ENCODE assay signal across 19 mouse cellular contexts in genomic region chr10:13270270-13270669, GRCm38 (mm10).
DNase-seq lines count a peak whose midpoint lies in the region; ATAC-seq and TF ChIP-seq lines count a peak whose summit lies in the region.
"Had no signal": no experiment of that assay in that cellular context is flagged by ENCODE, and none has a peak within 500 bp of the region (broad histone marks: within the 10 kb centered on the region; RNA-seq: fewer than 3 reads in every experiment).

No protein-coding gene starts in this region.

- peak; percentile 25; the same call in 1 of the 2 replicates for TF ChIP-seq EP300 in lung, postnatal 0 days (IDR thresholded peaks at IDR 0.05)

- no peak for TF ChIP-seq CTCF in lung, postnatal 0 days (IDR thresholded peaks at IDR 0.05)
- TF ChIP-seq CTCF in hindbrain, postnatal 0 days (IDR thresholded peaks at IDR 0.05; ENCODE audit: low read depth), result no peak

- no peak for TF ChIP-seq POLR2A in limb, embryonic 14.5 days (IDR thresholded peaks at IDR 0.05; ENCODE audit: borderline replicate concordance, extremely low read depth, insufficient read depth, insufficient read length)

- H3K27ac ChIP-seq in limb, embryonic 12.5 days, result peak overlapping the region; percentile 77
- H3K27ac ChIP-seq in limb, embryonic 10.5 days, result no peak overlapping the region
- no peak overlapping the region for H3K27ac ChIP-seq in lung, postnatal 0 days (ENCODE audit: low read length)
- H3K27ac ChIP-seq in limb, embryonic 14.5 days (replicated peaks; ENCODE audit: low read depth, low read length), result peak overlapping the region; percentile 73; the same call in 1 of the 2 replicates
- H3K27ac ChIP-seq in hindbrain, postnatal 0 days, result no peak overlapping the region
- no peak overlapping the region for H3K27ac ChIP-seq in forebrain, embryonic 12.5 days
- H3K27ac ChIP-seq: embryonic facial prominence, embryonic 13.5 days; forebrain, embryonic 13.5 days; hindbrain, embryonic 12.5 days had no signal

- 89% methylated on average over 7 of the region's 7 CpGs for WGBS in limb, embryonic 12.5 days
- 91% methylated on average over 7 of the region's 7 CpGs for WGBS in limb, embryonic 10.5 days
- 48% methylated on average over 7 of the region's 7 CpGs for WGBS in lung, postnatal 0 days
- 89% methylated on average over 7 of the region's 7 CpGs for WGBS in limb, embryonic 14.5 days
- 90% methylated on average over 7 of the region's 7 CpGs for WGBS in hindbrain, postnatal 0 days
- 94% methylated on average over 7 of the region's 7 CpGs for WGBS in forebrain, embryonic 12.5 days

- DNase-seq in limb, embryonic 10.5 days (ENCODE audit: low spot score), result no peak
- peak; percentile 59 for DNase-seq in lung, postnatal 0 days (ENCODE audit: low spot score)
- no peak for DNase-seq in lung, adult 18-20 months
- DNase-seq in limb, embryonic 14.5 days (ENCODE audit: low spot score), result no peak
- DNase-seq in hindbrain, postnatal 0 days (ENCODE audit: low spot score), result no peak
- DNase-seq: adrenal gland, postnatal 14 days; cerebellum, adult 18-20 months; cerebellum, adult 9-11 months; cerebellum, postnatal 36 days; forebrain, postnatal 0 days; gastrocnemius, postnatal 14 days; heart, postnatal 4 days had no signal

- no peak overlapping the region for H3K4me3 ChIP-seq in limb, embryonic 12.5 days (replicated peaks)
- no peak overlapping the region for H3K4me3 ChIP-seq in limb, embryonic 10.5 days
- H3K4me3 ChIP-seq in lung, postnatal 0 days (ENCODE audit: low read depth, low read length), result no peak overlapping the region
- no peak overlapping the region for H3K4me3 ChIP-seq in limb, embryonic 14.5 days (replicated peaks; ENCODE audit: low read length)
- no peak overlapping the region for H3K4me3 ChIP-seq in hindbrain, postnatal 0 days (ENCODE audit: low read length)
- no peak overlapping the region for H3K4me3 ChIP-seq in forebrain, embryonic 12.5 days (replicated peaks)
- H3K4me3 ChIP-seq: embryonic facial prominence, embryonic 13.5 days; forebrain, embryonic 13.5 days; heart, embryonic 12.5 days; hindbrain, embryonic 12.5 days had no signal

- no peak for ATAC-seq in limb, embryonic 12.5 days (ENCODE audit: insufficient number of reproducible peaks, insufficient read depth, low FRiP score, low TSS enrichment, low read depth)
- peak; percentile 59 for ATAC-seq in lung, postnatal 0 days
- no peak for ATAC-seq in limb, embryonic 14.5 days (ENCODE audit: low FRiP score, low read depth)
- no peak for ATAC-seq in hindbrain, postnatal 0 days
- ATAC-seq in forebrain, embryonic 12.5 days (ENCODE audit: low FRiP score), result no peak
- ATAC-seq: forebrain, embryonic 13.5 days; forebrain, postnatal 0 days; hindbrain, embryonic 16.5 days had no signal

- no peaks in the 10 kb centered on the region for H3K36me3 ChIP-seq in limb, embryonic 12.5 days
- H3K36me3 ChIP-seq in limb, embryonic 10.5 days, result peaks cover 7% of the 10 kb centered on the region; the same call in 1 of the 2 replicates
- H3K36me3 ChIP-seq in lung, postnatal 0 days (ENCODE audit: insufficient read depth, low read length), result no peaks in the 10 kb centered on the region; the same call in 1 of the 2 replicates
- H3K36me3 ChIP-seq in limb, embryonic 14.5 days (ENCODE audit: control insufficient read depth, insufficient read depth, low read length), result peaks cover 9% of the 10 kb centered on the region; the same call in 1 of the 2 replicates
- no peaks in the 10 kb centered on the region for H3K36me3 ChIP-seq in hindbrain, postnatal 0 days (ENCODE audit: insufficient read depth, low read length)
- H3K36me3 ChIP-seq in forebrain, embryonic 12.5 days (replicated peaks), result no peaks in the 10 kb centered on the region
- H3K36me3 ChIP-seq: hindbrain, embryonic 12.5 days had no signal

- no peak overlapping the region for H3K4me2 ChIP-seq in limb, embryonic 12.5 days
- no peak overlapping the region for H3K4me2 ChIP-seq in lung, postnatal 0 days (replicated peaks; ENCODE audit: low read depth, low read length)
- no peak overlapping the region for H3K4me2 ChIP-seq in limb, embryonic 14.5 days (replicated peaks; ENCODE audit: low read depth, low read length, severe bottlenecking)
- no peak overlapping the region for H3K4me2 ChIP-seq in hindbrain, postnatal 0 days (ENCODE audit: low read depth, low read length)
- H3K4me2 ChIP-seq in forebrain, embryonic 12.5 days, result no peak overlapping the region
- H3K4me2 ChIP-seq: embryonic facial prominence, embryonic 13.5 days; forebrain, embryonic 13.5 days; heart, embryonic 12.5 days; hindbrain, embryonic 12.5 days had no signal

- no peaks in the 10 kb centered on the region for H3K27me3 ChIP-seq in limb, embryonic 12.5 days
- H3K27me3 ChIP-seq in limb, embryonic 10.5 days (ENCODE audit: low read depth, poor library complexity, severe bottlenecking), result no peaks in the 10 kb centered on the region
- no peaks in the 10 kb centered on the region for H3K27me3 ChIP-seq in lung, postnatal 0 days (replicated peaks; ENCODE audit: insufficient read depth, low read length)
- no peaks in the 10 kb centered on the region for H3K27me3 ChIP-seq in limb, embryonic 14.5 days (ENCODE audit: control insufficient read depth, insufficient read depth, low read length)
- no peaks in the 10 kb centered on the region for H3K27me3 ChIP-seq in hindbrain, postnatal 0 days (ENCODE audit: insufficient read depth, low read length)
- no peaks in the 10 kb centered on the region for H3K27me3 ChIP-seq in forebrain, embryonic 12.5 days
- H3K27me3 ChIP-seq: embryonic facial prominence, embryonic 13.5 days; forebrain, embryonic 13.5 days; heart, embryonic 12.5 days; hindbrain, embryonic 12.5 days had no signal

- H3K9ac ChIP-seq in limb, embryonic 12.5 days (replicated peaks), result no peak overlapping the region
- H3K9ac ChIP-seq in lung, postnatal 0 days (replicated peaks; ENCODE audit: low read depth), result no peak overlapping the region
- H3K9ac ChIP-seq in limb, embryonic 14.5 days (ENCODE audit: low read depth, low read length, severe bottlenecking), result no peak overlapping the region
- H3K9ac ChIP-seq in hindbrain, postnatal 0 days (replicated peaks; ENCODE audit: low read length), result no peak overlapping the region
- no peak overlapping the region for H3K9ac ChIP-seq in forebrain, embryonic 12.5 days
- H3K9ac ChIP-seq: embryonic facial prominence, embryonic 13.5 days; forebrain, embryonic 13.5 days; forebrain, postnatal 0 days; heart, embryonic 12.5 days; hindbrain, embryonic 12.5 days had no signal

- H3K4me1 ChIP-seq in limb, embryonic 12.5 days (replicated peaks), result peaks cover 5% of the 10 kb centered on the region; the same call in 1 of the 2 replicates
- peaks cover 6% of the 10 kb centered on the region for H3K4me1 ChIP-seq in limb, embryonic 10.5 days
- peaks cover 3% of the 10 kb centered on the region; the same call in 1 of the 2 replicates for H3K4me1 ChIP-seq in lung, postnatal 0 days (ENCODE audit: insufficient read depth, low read depth, low read length)
- H3K4me1 ChIP-seq in limb, embryonic 14.5 days (ENCODE audit: control insufficient read depth, insufficient read depth, low read length), result peaks cover 6% of the 10 kb centered on the region; the same call in 1 of the 2 replicates
- H3K4me1 ChIP-seq in hindbrain, postnatal 0 days (ENCODE audit: insufficient read depth, low read length), result no peaks in the 10 kb centered on the region
- H3K4me1 ChIP-seq in forebrain, embryonic 12.5 days, result no peaks in the 10 kb centered on the region
- H3K4me1 ChIP-seq: embryonic facial prominence, embryonic 13.5 days; forebrain, embryonic 13.5 days; hindbrain, embryonic 12.5 days had no signal

- H3K9me3 ChIP-seq in limb, embryonic 12.5 days, result no peaks in the 10 kb centered on the region
- no peaks in the 10 kb centered on the region for H3K9me3 ChIP-seq in limb, embryonic 10.5 days (replicated peaks)
- no peaks in the 10 kb centered on the region for H3K9me3 ChIP-seq in lung, postnatal 0 days (ENCODE audit: low read length)
- no peaks in the 10 kb centered on the region for H3K9me3 ChIP-seq in limb, embryonic 14.5 days (ENCODE audit: control insufficient read depth, low read length)
- no peaks in the 10 kb centered on the region for H3K9me3 ChIP-seq in hindbrain, postnatal 0 days (ENCODE audit: low read length)
- no peaks in the 10 kb centered on the region for H3K9me3 ChIP-seq in forebrain, embryonic 12.5 days
- H3K9me3 ChIP-seq: embryonic facial prominence, embryonic 13.5 days; forebrain, embryonic 13.5 days; heart, embryonic 12.5 days; hindbrain, embryonic 12.5 days had no signal

Comparison
In these comparisons a context has a peak if more than half of its experiments do, and no peak if none do; other contexts are left out.
1. H3K27ac ChIP-seq: peak in limb, embryonic 12.5 days (single experiment) and limb, embryonic 14.5 days (single experiment); none in limb, embryonic 10.5 days (single experiment), lung, postnatal 0 days (single experiment), hindbrain, postnatal 0 days (single experiment) and forebrain, embryonic 12.5 days (single experiment).